Mouse (Mus musculus): ENCODE results near the gene Fhad1. TPM values are rescaled to one million over a fixed set of nuclear protein-coding genes. Genes with fewer than 3 reads are reported as not detected.
A peak's percentile ranks its signal among the peaks of the same experiment; 100 is the strongest.

Fhad1 gene
- total and polyA plus RNA-seq, 3 experiments, result 4.8 to 8.6 (median 5.5) TPM

DNA sequence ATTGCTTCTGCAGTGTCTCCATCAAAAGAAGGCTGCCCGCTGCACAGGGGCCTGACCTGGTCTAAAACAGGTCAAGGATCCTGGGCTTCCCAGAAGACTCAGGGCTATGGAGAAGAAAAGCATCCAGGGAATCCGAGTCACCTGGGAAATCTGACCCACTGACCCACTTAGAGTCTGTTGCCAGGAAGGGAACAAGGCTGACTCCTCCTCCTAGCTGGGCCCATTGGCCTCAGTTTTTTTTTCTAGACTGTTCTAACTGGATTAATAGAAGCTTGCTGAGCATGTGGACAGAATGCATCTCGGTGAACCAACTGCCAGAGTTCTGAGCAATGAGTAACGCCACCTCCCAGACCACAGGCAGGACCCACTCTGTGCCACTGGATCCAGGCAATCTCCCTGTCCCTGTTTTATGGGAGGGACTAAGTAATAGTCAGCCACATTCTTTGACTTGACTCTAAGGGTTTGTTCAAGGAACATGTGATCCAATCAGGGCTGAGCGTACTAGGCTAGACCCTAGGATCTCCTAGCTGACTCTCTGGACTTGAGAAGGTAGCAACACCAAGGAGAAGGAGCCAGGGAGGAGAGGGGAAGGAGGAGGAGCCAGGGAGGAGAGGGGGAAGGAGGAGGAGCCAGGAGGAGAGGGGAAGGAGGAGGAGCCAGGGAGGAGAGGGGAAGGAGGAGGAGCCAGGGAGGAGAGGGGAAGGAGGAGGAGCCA, 21.4 kb downstream of the Fhad1 start:
- dilution Hi-C loops (cut with MboI; ENCODE audit: extremely low pct_ligation_motif_present, extremely low pct_unique_long_range_greater_than_20kb, low sequenced_read_pairs) (no loop called here), in situ Hi-C loops (cut with MboI; ENCODE audit: low pct_ligation_motif_present, low pct_unique_long_range_greater_than_20kb, low sequenced_read_pairs) (no loop called here)
- no peak overlapping the region for H3K4me3 ChIP-seq (replicated peaks in 1 of 3; ENCODE audit: low read depth in 2 of 3, low read length in 2 of 3, poor library complexity in 1 of 3)
- peaks cover 9 to 43% of the 10 kb centered on the region in 2 experiments; a peak in 3 of 4 replicates for H3K4me1 ChIP-seq (ENCODE audit: control insufficient read depth in 1 of 2, insufficient read depth in 2 of 2)
- no peak overlapping the region for H3K9ac ChIP-seq (ENCODE audit: insufficient read depth, low read depth)
- DNase-seq (ENCODE audit: extremely low read depth), result peak; percentile 42
- no peak for TF ChIP-seq POLR2AphosphoS2 (IDR thresholded peaks at IDR 0.05; ENCODE audit: low read depth, low read length)
- TF ChIP-seq ZNF384 (IDR thresholded peaks at IDR 0.05; ENCODE audit: low read depth, low read length), result peak; percentile 76
- 0 out of 2 replicates have a peak, but pooled peaks have one; percentile 23 for TF ChIP-seq MXI1 (IDR thresholded peaks at IDR 0.05; ENCODE audit: low read depth, low read length)
- no peak overlapping the region for H3K27ac ChIP-seq (ENCODE audit: insufficient read depth, low read depth)
- peaks cover 5% of the 10 kb centered on the region for H3K27me3 ChIP-seq (replicated peaks)
- no peaks in the 10 kb centered on the region for H3K79me2 ChIP-seq (replicated peaks; ENCODE audit: control insufficient read depth, extremely low read depth, insufficient read depth, poor library complexity, severe bottlenecking)
- no peaks in the 10 kb centered on the region for H3K36me3 ChIP-seq (replicated peaks in 1 of 2; ENCODE audit: control insufficient read depth in 1 of 2, insufficient read depth in 1 of 2, low read length in 1 of 2)
- no peaks in the 10 kb centered on the region for H3K9me3 ChIP-seq (replicated peaks; ENCODE audit: low read length)
- H3K4me2 ChIP-seq (ENCODE audit: insufficient read depth, low read depth, poor library complexity, severe bottlenecking), result no peak overlapping the region; the same call in 1 of the 2 replicates

DNA sequence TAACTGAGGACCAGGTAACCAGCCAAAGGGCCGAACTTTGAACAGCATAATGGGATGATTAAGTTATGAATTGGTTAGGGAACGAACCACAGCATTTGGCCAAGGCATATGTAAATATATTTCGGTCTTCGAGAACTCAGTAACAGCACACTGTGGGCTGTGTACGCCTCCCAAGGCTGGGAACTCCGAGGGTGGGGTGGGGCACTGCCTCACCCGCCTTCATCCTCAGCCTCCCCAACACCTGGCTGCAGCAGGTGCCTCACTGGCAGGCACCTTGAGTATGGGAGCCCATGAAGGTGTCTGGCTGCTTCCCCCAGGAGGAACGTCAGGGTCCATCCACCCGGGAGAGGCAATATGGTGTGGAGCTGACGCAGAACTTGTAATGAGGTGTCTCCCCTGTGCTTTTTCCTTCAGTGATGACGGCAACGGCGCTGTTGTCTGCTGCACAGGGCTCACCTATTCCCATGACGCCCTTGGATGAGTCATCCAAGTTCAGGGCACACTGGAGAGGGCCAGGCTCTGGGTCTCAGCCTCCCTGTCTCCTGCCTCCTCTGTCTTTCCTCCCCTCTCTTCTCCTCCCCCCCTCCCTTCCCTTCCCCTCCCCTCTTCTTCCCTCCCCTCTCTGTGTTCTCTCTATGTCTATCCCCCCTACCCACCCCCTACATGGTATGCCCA, 22.2 kb downstream of the Fhad1 start:
- Histone ChIP-seq H3K9me3 (replicated peaks; ENCODE audit: low read length) (no peaks in the 10 kb centered on the region), H3K36me3 (replicated peaks in 1 of 2; ENCODE audit: control insufficient read depth in 1 of 2, insufficient read depth in 1 of 2, low read length in 1 of 2) (no peaks in the 10 kb centered on the region), H3K27me3 (replicated peaks) (peaks cover 5% of the 10 kb centered on the region), H3K4me2 (ENCODE audit: insufficient read depth, low read depth, poor library complexity, severe bottlenecking) (no peak overlapping the region), H3K4me1 (ENCODE audit: control insufficient read depth in 1 of 2, insufficient read depth in 2 of 2) (peaks cover 9 to 38% of the 10 kb centered on the region in 2 experiments; a peak in 3 of 4 replicates), H3K9ac (ENCODE audit: insufficient read depth, low read depth) (no peak overlapping the region), H3K79me2 (replicated peaks; ENCODE audit: control insufficient read depth, extremely low read depth, insufficient read depth, poor library complexity, severe bottlenecking) (no peaks in the 10 kb centered on the region), H3K27ac (ENCODE audit: insufficient read depth, low read depth) (no peak overlapping the region), H3K4me3 (replicated peaks in 1 of 3; ENCODE audit: low read depth in 2 of 3, low read length in 2 of 3, poor library complexity in 1 of 3) (no peak overlapping the region)
- in situ Hi-C loops (cut with MboI; ENCODE audit: low pct_ligation_motif_present, low pct_unique_long_range_greater_than_20kb, low sequenced_read_pairs), result no loop called here
- TF ChIP-seq CTCF (conservative IDR thresholded peaks at IDR 0.05 in 1 of 2, IDR thresholded peaks at IDR 0.05 in 1 of 2; ENCODE audit: low read depth in 2 of 2, low read length in 2 of 2) (no peak), JUN (IDR thresholded peaks at IDR 0.05; ENCODE audit: insufficient read depth, low read depth, low read length) (no peak), RCOR1 (conservative IDR thresholded peaks at IDR 0.05; ENCODE audit: low read depth, low read length) (no peak)
- dilution Hi-C loops (cut with MboI; ENCODE audit: extremely low pct_ligation_motif_present, extremely low pct_unique_long_range_greater_than_20kb, low sequenced_read_pairs), result no loop called here
- DNase-seq (ENCODE audit: extremely low read depth), result no peak

- dilution Hi-C loops (cut with MboI; ENCODE audit: extremely low pct_ligation_motif_present, extremely low pct_unique_long_range_greater_than_20kb, low sequenced_read_pairs), result no loop called here
- in situ Hi-C loops (cut with MboI; ENCODE audit: low pct_ligation_motif_present, low pct_unique_long_range_greater_than_20kb, low sequenced_read_pairs), result no loop called here
- no peaks in the 10 kb centered on the region for H3K79me2 ChIP-seq (replicated peaks; ENCODE audit: control insufficient read depth, extremely low read depth, insufficient read depth, poor library complexity, severe bottlenecking)
- peaks cover 22% of the 10 kb centered on the region for H3K27me3 ChIP-seq (replicated peaks)
- H3K27ac ChIP-seq (ENCODE audit: insufficient read depth, low read depth), result no peak overlapping the region
- no peak for DNase-seq (ENCODE audit: extremely low read depth)
- H3K9ac ChIP-seq (ENCODE audit: insufficient read depth, low read depth), result no peak overlapping the region
- H3K9me3 ChIP-seq (replicated peaks; ENCODE audit: low read length), result no peaks in the 10 kb centered on the region
- peaks cover 0 to 10% of the 10 kb centered on the region in 2 experiments; a peak in 2 of 4 replicates for H3K4me1 ChIP-seq (ENCODE audit: control insufficient read depth in 1 of 2, insufficient read depth in 2 of 2)
- no peak overlapping the region for H3K4me2 ChIP-seq (ENCODE audit: insufficient read depth, low read depth, poor library complexity, severe bottlenecking)
- TF ChIP-seq SIN3A (IDR thresholded peaks at IDR 0.05; ENCODE audit: low read length) (no peak), MAX (IDR thresholded peaks at IDR 0.05; ENCODE audit: low read length) (no peak)
- H3K4me3 ChIP-seq (replicated peaks in 1 of 3; ENCODE audit: low read depth in 2 of 3, low read length in 2 of 3, poor library complexity in 1 of 3), result no peak overlapping the region
- no peaks in the 10 kb centered on the region for H3K36me3 ChIP-seq (replicated peaks in 1 of 2; ENCODE audit: control insufficient read depth in 1 of 2, insufficient read depth in 1 of 2, low read length in 1 of 2)
These were observed 26.7 kb downstream of the Fhad1 start for GRCm38 (mm10) chr4:141988178-141988577.
